Mouse (Mus musculus) cerebellum, adult 9-10 months (tissue): ENCODE data around the gene Igdcc3.

ENCODE experiments used
- DNase-seq: peaks from one replicate; pipeline ENCODE4 v3.0.0; 2022

Gene Igdcc3

GRCm38 (mm10) chr9:65140936-65141305, at the start of gene Igdcc3:
TSS of gene Igdcc3 (plus strand) at chr9:65141189.
- no peak for DNase-seq

- DNase-seq, result no peak
Measured at GRCm38 (mm10) chr9:65094237-65094636, 46.8 kb upstream of the Igdcc3 start.

- DNase-seq, result peak; percentile 28
Measured at GRCm38 (mm10) chr9:65100991-65101685, 39.9 kb upstream of the Igdcc3 start, which contains the start of gene Igdcc4. TSS of gene Igdcc4 (plus strand) at chr9:65101486.

GRCm38 (mm10) chr9:65101686-65102376, 39.2 kb upstream of the Igdcc3 start:
- peak; percentile 27 for DNase-seq

GRCm38 (mm10) chr9:65102377-65103172, 38.4 kb upstream of the Igdcc3 start:
- peak; percentile 27 for DNase-seq

- no peak for DNase-seq
Measured at GRCm38 (mm10) chr9:65103173-65103752, 37.7 kb upstream of the Igdcc3 start.

- no peak for DNase-seq
Measured at GRCm38 (mm10) chr9:65106821-65107220, 34.2 kb upstream of the Igdcc3 start.

- DNase-seq, result no peak
Measured at GRCm38 (mm10) chr9:65107893-65108292, 33.1 kb upstream of the Igdcc3 start.

- DNase-seq, result peak; percentile 26
Measured at GRCm38 (mm10) chr9:65109132-65110072, 31.6 kb upstream of the Igdcc3 start.

- no peak for DNase-seq
Measured at GRCm38 (mm10) chr9:65111698-65112097, 29.3 kb upstream of the Igdcc3 start.

GRCm38 (mm10) chr9:65113694-65114093, 27.3 kb upstream of the Igdcc3 start:
- no peak for DNase-seq

GRCm38 (mm10) chr9:65115891-65116290, 25.1 kb upstream of the Igdcc3 start:
- no peak for DNase-seq

- no peak for DNase-seq
Measured at GRCm38 (mm10) chr9:65117516-65117915, 23.5 kb upstream of the Igdcc3 start.

- DNase-seq, result peak; percentile 67
Measured at GRCm38 (mm10) chr9:65120935-65121334, 20.1 kb upstream of the Igdcc3 start.

- DNase-seq, result no peak
Measured at GRCm38 (mm10) chr9:65122545-65122944, 18.4 kb upstream of the Igdcc3 start.

- peak; percentile 39 for DNase-seq
Measured at GRCm38 (mm10) chr9:65123552-65124168, 17.3 kb upstream of the Igdcc3 start.

GRCm38 (mm10) chr9:65128123-65128815, 12.7 kb upstream of the Igdcc3 start:
- no peak for DNase-seq

GRCm38 (mm10) chr9:65131717-65132116, 9.3 kb upstream of the Igdcc3 start:
- DNase-seq, result no peak

GRCm38 (mm10) chr9:65133739-65134138, 7.2 kb upstream of the Igdcc3 start:
- peak; percentile 78 for DNase-seq

- no peak for DNase-seq
Measured at GRCm38 (mm10) chr9:65135126-65135525, 5.9 kb upstream of the Igdcc3 start.

- no peak for DNase-seq
Measured at GRCm38 (mm10) chr9:65140491-65140890, 498 bp upstream of the Igdcc3 start.
